ENCODE assay signal across 15 mouse cellular contexts in genomic region chr19:53898046-53898445, GRCm38 (mm10). TPM values are rescaled to one million over a fixed set of nuclear protein-coding genes. Genes with fewer than 3 reads are reported as not detected.
DNase-seq lines count a peak whose midpoint lies in the region; ATAC-seq lines count a peak whose summit lies in the region.
"Had no signal": no experiment of that assay in that cellular context is flagged by ENCODE, and none has a peak within 500 bp of the region (broad histone marks: within the 10 kb centered on the region; RNA-seq: fewer than 3 reads in every experiment).

No protein-coding gene starts in this region.

- H3K36me3 ChIP-seq in heart, embryonic 16.5 days (ENCODE audit: control insufficient read depth, insufficient read depth) = no peaks in the 10 kb centered on the region
- H3K36me3 ChIP-seq: limb, embryonic 13.5 days had no signal

- peak overlapping the region; percentile 22; the same call in 1 of the 2 replicates for H3K9ac ChIP-seq in heart, embryonic 16.5 days (ENCODE audit: low read length)
- H3K9ac ChIP-seq: limb, embryonic 13.5 days had no signal

- peaks cover 27% of the 10 kb centered on the region for H3K4me1 ChIP-seq in heart, embryonic 16.5 days (ENCODE audit: control insufficient read depth, insufficient read depth, low read length)

- intact Hi-C loops in heart, postnatal 36 days (cut with DNase I) = no loop called here

- no peaks in the 10 kb centered on the region for H3K27me3 ChIP-seq in heart, embryonic 16.5 days (ENCODE audit: control insufficient read depth, insufficient read depth, low read length)
- H3K27me3 ChIP-seq: limb, embryonic 13.5 days; megakaryocyte, embryonic 14.5 days had no signal

- no peak overlapping the region for H3K4me3 ChIP-seq in heart, embryonic 16.5 days (ENCODE audit: low read length)
- H3K4me3 ChIP-seq: limb, embryonic 13.5 days; megakaryocyte, embryonic 14.5 days had no signal

- 57% methylated on average over 5 of the region's 5 CpGs for WGBS in heart, embryonic 16.5 days

- no peak overlapping the region for H3K4me2 ChIP-seq in heart, embryonic 16.5 days (ENCODE audit: low read depth, low read length)
- H3K4me2 ChIP-seq: limb, embryonic 13.5 days had no signal

- H3K27ac ChIP-seq in heart, embryonic 16.5 days (ENCODE audit: low read length) = peak overlapping the region; percentile 60
- H3K27ac ChIP-seq: limb, embryonic 13.5 days had no signal

- no peaks in the 10 kb centered on the region for H3K9me3 ChIP-seq in heart, embryonic 16.5 days (replicated peaks; ENCODE audit: control insufficient read depth, low read length)
- H3K9me3 ChIP-seq: limb, embryonic 13.5 days; megakaryocyte, embryonic 14.5 days had no signal

- DNase-seq in heart, adult 18-20 months = peak; percentile 51 to 59
- DNase-seq in heart, postnatal 36 days = no peak
- peak; percentile 39 for DNase-seq in lung, postnatal 10 days
- no peak for DNase-seq in lung, postnatal 4 days
- no peak for DNase-seq in T-cell, adult 2 months (ENCODE audit: low spot score)
- DNase-seq in kidney, adult 18-20 months = no peak
- DNase-seq: cerebellum, adult 2 months; embryo, embryonic 11 days; lung, adult 2 months had no signal

- ATAC-seq in heart, embryonic 16.5 days (replicated peaks; ENCODE audit: extremely low read depth, insufficient read depth, low FRiP score) = no peak
- ATAC-seq: activated CD4-positive, CD25-positive, alpha-beta regulatory T cell, adult 4 months; CD4-positive, CD25-positive, alpha-beta regulatory T cell, adult 4 months; intestine, postnatal 0 days had no signal

RNA-seq across cellular contexts. Expression of gene Pdcd4, which starts 6.0 kb away (rescaled TPM):
- 10 to 100 TPM; 20.3 to 31.3 TPM for total RNA-seq in heart, adult 18-20 months (2021)
- total RNA-seq in heart, postnatal 36 days (2021) = 10 to 100 TPM; 23.1 to 27.5 TPM
- 32.0 and 37.9 TPM in 2 replicates for polyA plus RNA-seq in heart, embryonic 16.5 days (2015; fragmentation: Nextera tagmentation; extraction: Ambion mirVana)

RNA-seq across cellular contexts. Expression of gene Shoc2, which starts 46.1 kb away (rescaled TPM):
- total RNA-seq in heart, adult 18-20 months (2021) = 10 to 100 TPM; 27.0 to 27.9 TPM
- total RNA-seq in heart, postnatal 36 days (2021) = 10 to 100 TPM; 28.6 to 29.1 TPM
- 32.0 and 36.0 TPM in 2 replicates for polyA plus RNA-seq in heart, embryonic 16.5 days (2015; fragmentation: Nextera tagmentation; extraction: Ambion mirVana)

RNA-seq across cellular contexts. Expression of gene Bbip1, which starts 46.4 kb away (rescaled TPM):
- 10 to 100 TPM; 31.6 to 36.2 TPM for total RNA-seq in heart, adult 18-20 months (2021)
- 10 to 100 TPM; 34.9 to 36.2 TPM for total RNA-seq in heart, postnatal 36 days (2021)
- polyA plus RNA-seq in heart, embryonic 16.5 days (2015; fragmentation: Nextera tagmentation; extraction: Ambion mirVana) = 57.6 and 73.1 TPM in 2 replicates

Comparison
In these comparisons a context has a peak if more than half of its experiments do, and no peak if none do; other contexts are left out.
1. DNase-seq: peak in heart, adult 18-20 months (2 of 2) and lung, postnatal 10 days (single experiment); none in heart, postnatal 36 days (0 of 2), lung, postnatal 4 days (0 of 2), T-cell, adult 2 months (single experiment) and kidney, adult 18-20 months (single experiment).